Mouse (Mus musculus) gastrocnemius, postnatal 14 days (tissue): ENCODE data around the gene Dnah14. TPM values are rescaled to one million over a fixed set of nuclear protein-coding genes. Genes with fewer than 3 reads are reported as not detected.

ENCODE experiments used
- DNase-seq: peaks from one replicate; pipeline ENCODE4 v3.0.0; 2021; ENCODE audit warnings: mixed read lengths
- intact Hi-C: fragments of 180-260 bp; cut with DNase I; formaldehyde crosslinking; loops from one replicate; pipeline ENCODE4 v1.15.1; 2025; ENCODE audit warnings: low total_unique reads
- total RNA-seq, 2 experiments: library from RNA; stranded (reverse); gene quantifications; 2 replicates each; pipeline ENCODE4 v1.2.3; 2021

Dnah14 gene
- total RNA-seq, 2 experiments from 2014 or later: 0.24 to 0.37 TPM

- DNase-seq: no peak
- intact Hi-C loops: no loop called here
These were observed 269.4 kb downstream of the Dnah14 start for GRCm38 (mm10) chr1:181845767-181846166.

DNA sequence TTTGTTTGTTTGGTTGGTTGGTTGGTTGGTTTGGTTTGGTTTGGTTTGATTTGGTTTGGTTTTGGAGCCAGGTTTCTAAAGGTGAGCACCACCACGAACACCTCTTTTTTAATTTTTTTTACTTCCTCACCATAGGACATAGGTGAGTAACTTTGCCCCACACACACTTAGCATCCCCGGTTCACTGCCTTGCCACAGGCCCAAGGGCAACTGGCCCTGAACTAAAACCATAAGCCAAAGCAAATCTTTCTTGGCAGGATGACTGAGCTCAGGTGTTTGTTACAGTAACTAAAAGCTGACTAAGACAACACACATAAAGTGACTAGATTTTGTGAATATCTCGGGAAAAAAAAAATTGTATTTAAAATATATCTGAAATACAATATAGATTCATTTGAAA is 271.0 kb downstream of the Dnah14 start:
- intact Hi-C loops: no loop called here
- no peak for DNase-seq

GRCm38 (mm10) chr1:181848210-181848609 is 271.9 kb downstream of the Dnah14 start:
- intact Hi-C loops: no loop called here
- no peak for DNase-seq

GRCm38 (mm10) chr1:181850441-181850840 is 274.1 kb downstream of the Dnah14 start:
- intact Hi-C loops: no loop called here
- DNase-seq: no peak

- peak; percentile 87 for DNase-seq
- intact Hi-C loops: no loop called here
These were observed 275.4 kb downstream of the Dnah14 start for GRCm38 (mm10) chr1:181851521-181852310.

DNA sequence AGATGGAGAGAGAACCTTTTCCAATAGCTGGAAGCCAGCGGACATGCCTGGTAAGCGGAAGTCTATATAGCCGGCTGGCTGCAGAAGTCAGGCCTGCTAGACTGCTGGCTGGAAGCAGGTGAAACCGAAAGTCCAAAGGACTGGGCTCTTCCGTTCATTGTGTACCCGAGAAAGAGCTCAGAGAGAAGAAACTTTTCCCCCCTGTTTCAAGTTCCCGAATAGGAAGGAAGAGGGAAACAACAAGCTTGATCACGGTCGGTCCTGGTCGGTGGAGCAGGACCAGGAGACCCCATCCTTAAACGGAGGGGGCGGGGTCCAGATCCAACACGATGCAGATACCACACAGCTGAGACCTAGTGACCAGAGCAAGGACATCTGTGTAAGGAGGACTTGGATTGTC is 276.1 kb downstream of the Dnah14 start:
- intact Hi-C loops: no loop called here
- no peak for DNase-seq

DNA sequence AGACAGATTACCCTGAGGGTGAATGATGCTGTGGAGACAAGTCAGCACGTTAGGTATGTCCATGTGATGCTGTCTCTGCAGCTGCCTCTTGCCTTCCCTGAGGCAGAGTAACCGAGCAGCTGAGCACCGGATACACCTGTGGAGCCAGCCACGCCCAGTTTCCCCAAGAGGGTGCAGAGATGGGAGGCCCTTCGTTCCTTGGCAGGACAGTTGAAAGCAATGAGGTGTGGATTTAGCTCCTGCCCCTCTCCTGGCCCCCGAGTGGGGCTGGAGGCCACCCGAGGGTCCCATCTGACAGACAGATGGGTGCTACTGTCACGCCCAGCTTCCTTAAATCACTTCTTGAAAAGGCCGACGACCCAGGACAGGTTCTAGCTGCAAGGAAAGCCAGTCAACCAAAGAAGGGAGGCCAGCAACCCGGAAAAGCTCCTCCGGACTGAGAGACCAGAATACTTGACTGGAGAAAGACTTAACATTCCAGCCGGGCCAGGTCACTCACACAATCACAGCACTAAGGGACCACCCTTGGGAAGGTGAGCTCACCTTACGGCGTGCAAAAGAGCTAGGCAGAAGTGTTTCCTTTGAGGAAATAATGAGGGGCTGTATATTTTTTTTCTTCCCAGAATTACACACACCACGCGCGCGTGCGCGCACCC is 276.9 kb downstream of the Dnah14 start:
- no peak for DNase-seq
- intact Hi-C loops: no loop called here

DNA sequence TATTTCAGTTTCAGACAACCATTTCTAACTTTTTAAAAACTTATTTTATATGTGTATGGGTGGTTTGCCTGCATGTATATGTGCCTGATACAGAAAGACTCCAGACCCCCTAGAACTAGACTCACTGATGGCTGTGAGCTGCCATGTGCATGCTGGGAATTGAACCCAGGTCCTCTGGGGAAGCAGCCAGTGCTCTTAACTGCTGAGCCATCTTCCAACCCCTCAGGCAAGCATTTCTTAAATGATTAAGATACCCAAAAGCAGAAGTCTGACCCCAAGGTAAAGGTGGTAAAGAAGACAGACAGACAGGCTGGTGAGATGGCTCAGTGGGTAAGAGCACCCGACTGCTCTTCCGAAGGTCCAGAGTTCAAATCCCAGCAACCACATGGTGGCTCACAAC is 278.5 kb downstream of the Dnah14 start:
- DNase-seq: no peak
- intact Hi-C loops: no loop called here

- DNase-seq: no peak
These were observed 280.0 kb downstream of the Dnah14 start for GRCm38 (mm10) chr1:181856329-181856728.

GRCm38 (mm10) chr1:181860659-181861058 is 284.3 kb downstream of the Dnah14 start:
- intact Hi-C loops: no loop called here
- peak; percentile 76 for DNase-seq

More at GRCm38 (mm10) chr1:181856329-181856728, 280.0 kb downstream of the Dnah14 start:
- intact Hi-C loops: no loop called here

DNA sequence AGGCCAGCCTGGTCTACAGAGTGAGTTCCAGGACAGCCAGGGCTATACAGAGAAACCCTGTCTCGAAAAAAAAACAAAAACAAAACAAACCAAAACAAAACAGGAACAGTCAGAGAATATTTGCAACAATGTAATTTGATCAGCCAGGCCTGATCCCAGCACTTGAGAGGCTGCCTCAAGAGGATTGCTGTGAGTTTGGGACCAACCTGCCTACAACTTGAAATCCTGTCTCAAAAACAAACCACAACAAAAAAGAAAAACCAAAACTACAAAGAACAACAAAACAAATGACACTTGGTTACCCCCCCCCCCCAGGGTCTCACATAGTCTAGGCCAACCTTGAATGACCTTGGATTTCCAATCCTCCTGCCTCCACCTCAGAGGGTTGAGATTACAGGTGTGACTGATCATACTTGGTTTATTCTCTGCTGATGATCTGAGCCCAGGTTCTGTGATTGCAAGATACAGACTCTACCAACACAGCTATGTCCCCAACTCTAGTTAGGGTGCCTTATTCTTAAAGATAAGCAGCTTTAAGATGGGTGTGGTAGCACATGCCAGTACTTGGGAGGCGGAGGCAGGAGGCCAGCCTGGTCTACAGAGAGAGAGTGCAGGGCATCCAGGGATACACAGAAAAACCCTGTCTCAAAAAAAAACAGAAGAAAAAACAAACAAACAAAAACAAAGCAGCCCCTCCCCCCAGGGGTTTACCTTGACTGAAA is 285.0 kb downstream of the Dnah14 start:
- no peak for DNase-seq
- intact Hi-C loops: no loop called here

DNA sequence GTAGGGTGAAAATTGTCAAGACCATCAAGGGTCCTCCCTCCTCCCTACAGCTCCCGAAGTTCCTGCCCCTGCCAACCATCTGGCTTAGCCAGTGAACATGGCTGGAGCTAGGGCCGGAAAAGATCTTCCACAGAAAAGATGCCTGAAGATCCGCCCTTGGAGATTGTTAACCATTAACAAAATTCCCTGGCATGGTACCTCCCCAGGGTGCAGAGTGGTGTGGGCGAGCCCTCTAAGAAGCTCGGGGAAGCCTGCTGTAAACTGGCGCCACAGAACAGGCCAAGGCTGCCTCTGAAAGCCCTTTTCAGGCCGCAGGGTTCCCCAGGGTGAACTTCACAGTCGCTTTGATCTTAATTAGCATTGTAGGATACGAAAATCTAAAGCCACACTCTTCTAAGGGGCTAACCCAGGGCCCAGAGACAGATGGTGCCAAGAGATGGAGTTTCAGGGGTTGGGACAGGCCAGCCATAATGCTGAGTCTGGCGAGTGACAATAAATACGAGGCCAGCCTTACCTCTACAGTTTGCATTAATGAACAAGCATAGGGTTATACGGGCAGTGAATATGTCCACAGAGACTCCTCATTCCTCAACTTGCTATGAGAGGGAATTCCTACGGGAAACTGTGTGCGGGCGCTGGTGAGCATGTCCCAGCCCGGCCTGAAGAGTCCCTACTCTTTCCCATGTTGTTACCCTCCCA is 286.5 kb downstream of the Dnah14 start:
- intact Hi-C loops: no loop called here
- DNase-seq: no peak

DNA sequence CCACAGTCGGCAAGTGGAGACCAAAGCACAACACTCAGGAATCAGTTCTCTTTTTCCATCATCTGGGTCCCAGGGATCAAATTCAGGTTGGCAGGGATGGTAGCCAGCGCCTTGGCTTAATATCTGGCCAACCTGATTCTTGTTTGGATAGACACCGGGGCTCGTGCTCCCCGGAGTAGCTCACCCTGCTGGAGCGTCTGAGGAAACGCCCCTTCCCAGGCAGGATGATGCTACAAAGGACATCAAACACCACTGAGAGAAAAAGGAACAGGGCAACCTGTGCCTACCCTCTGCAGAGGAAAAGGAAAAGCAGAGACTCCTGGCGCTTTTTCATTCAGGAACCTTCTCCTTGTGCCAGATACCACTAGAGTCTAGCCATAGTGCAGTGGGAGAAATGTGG is 287.1 kb downstream of the Dnah14 start:
- no peak for DNase-seq
- intact Hi-C loops: no loop called here

Other genes starting within 250 kb of the Dnah14 start
- gene Cnih3, start 223.9 kb upstream of the Dnah14 start, total RNA-seq: under 1 TPM in 1 of 2 experiments, not detected in 1; 0.10 TPM
- gene Ccdc121, start 65.1 kb upstream of the Dnah14 start, total RNA-seq: not detected